Mouse (Mus musculus): ENCODE measurements around the gene Igsf9.

- TF ChIP-seq HCFC1 (IDR thresholded peaks at IDR 0.05; ENCODE audit: borderline replicate concordance, insufficient read depth, low read length): no peak
- TF ChIP-seq MAFK (IDR thresholded peaks at IDR 0.05; ENCODE audit: insufficient read depth, low read depth, low read length): no peak
- no peak for TF ChIP-seq ZC3H11A (IDR thresholded peaks at IDR 0.05; ENCODE audit: borderline replicate concordance, low read depth, low read length)
- no peak for TF ChIP-seq ZNF384 (IDR thresholded peaks at IDR 0.05; ENCODE audit: low read depth, low read length)
These were observed 58.8 kb downstream of the Igsf9 start for GRCm38 (mm10) chr1:172540283-172540820.

All from ES-E14 (cell line).